Mouse (Mus musculus) lung, postnatal 10 days (tissue): Measurements from ENCODE around the gene Galnt5.

Source experiments
- DNase-seq: peaks from one replicate; pipeline ENCODE4 v3.0.0; 2021

The Galnt5 gene

GRCm38 (mm10) chr2:57997752-57998430 is at the start of gene Galnt5:
Galnt5 (plus strand) TSS chr2:57997884.
- DNase-seq: no peak

GRCm38 (mm10) chr2:57951620-57952019 is 46.1 kb upstream of the Galnt5 start:
- no peak for DNase-seq

DNA sequence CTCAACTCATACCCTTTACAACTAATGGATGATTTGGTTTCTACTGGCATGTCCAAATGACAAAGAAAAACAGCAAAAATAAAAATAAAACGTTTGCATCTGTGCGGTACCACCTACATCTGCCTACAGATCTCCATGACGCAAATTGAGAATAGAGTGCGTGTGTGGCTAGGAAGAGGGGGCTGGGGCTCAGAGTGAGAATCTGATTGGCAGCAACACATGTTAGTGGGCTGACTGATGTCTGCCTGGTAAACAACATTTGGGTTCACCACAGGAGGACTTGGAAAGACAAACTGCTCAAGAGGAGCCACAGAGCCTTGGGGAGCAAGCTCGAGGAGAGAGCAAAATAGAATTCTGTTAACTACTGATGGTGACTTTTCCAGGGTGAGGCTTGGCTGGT is 36.9 kb upstream of the Galnt5 start:
- no peak for DNase-seq

DNA sequence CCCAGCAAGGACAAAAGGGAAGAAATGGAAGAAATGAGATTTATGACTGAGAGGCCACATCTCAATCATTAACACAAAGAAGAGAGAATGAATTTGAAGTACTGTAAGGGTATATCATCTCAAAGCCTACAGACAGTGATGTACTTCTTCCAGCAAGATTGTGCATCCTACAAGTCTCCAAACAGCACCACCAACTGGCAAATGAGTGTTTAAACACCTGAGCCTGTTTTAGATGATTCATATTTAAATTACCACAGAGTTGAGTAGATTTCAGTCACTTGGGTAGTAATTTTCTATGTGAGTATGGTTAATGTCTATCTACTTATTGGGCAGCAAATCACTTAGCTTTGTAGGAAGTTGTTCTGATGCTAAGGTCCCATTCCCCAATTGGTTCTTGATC is 15.4 kb upstream of the Galnt5 start:
- no peak for DNase-seq

DNA sequence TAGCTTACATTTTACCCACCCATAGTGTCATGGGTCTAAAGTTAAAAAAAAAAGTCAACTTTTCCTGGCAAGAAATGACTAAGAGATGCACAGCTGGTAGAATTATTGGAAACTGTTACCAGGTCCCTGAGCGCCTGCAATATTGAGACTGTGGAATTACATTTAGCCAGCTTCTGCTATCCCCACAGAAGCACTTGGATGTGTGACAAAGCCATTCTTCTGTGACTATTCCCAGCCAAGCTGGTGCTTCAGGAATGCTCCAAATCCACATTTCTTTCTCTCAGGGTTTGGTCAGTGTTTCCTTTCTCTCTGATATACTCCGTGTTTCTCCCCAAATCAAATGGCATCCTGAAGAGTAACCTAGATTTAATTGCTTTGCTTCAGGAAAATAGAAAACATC is 6.6 kb upstream of the Galnt5 start:
- DNase-seq: no peak

DNA sequence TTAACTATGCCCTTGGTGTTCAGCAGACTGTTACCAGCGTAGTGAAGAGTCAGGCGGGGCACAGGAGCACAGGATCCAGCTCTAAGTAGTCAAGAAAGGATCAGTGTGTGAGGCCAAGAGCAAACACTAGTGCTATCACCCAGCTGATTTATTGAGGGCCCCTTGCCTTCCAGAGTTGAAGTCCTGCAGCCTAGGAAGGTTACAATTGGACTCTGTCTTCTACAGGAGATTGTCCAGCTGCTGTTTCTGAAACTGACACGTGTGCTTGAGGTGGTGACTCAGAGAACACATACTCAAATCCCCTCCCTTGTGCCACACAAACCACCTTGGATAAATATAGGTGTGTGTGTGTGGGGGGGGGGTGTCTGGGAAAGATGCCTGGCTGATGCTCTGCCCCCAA is 3.8 kb downstream of the Galnt5 start:
- no peak for DNase-seq

GRCm38 (mm10) chr2:58007081-58007480 is 9.4 kb downstream of the Galnt5 start:
- DNase-seq: no peak

- no peak for DNase-seq
Measured at GRCm38 (mm10) chr2:58023556-58023955, 25.9 kb downstream of the Galnt5 start.

GRCm38 (mm10) chr2:58026740-58027139 is 29.1 kb downstream of the Galnt5 start:
- DNase-seq: no peak

- peak; percentile 9 for DNase-seq
Measured at GRCm38 (mm10) chr2:58029404-58029803, 31.7 kb downstream of the Galnt5 start.

DNA sequence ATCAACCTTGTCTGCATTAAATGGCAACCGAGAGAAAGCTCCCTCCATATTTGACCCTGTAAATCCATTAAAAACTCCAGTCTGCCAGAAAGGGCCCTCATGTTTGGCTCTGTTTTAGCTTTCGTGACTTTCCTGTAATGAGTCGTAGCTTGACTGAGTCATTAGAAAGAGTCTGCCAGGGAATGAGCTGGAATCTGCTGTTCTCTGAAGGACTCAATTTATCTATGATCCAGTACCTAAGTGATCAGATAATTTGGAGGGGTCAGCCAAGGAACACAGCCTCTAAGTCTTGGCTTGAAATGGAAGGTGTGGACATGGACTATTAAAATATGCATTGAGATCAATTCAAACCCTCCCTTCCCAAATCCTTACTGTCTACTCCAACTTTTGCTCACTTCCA is 33.7 kb downstream of the Galnt5 start:
- no peak for DNase-seq

DNA sequence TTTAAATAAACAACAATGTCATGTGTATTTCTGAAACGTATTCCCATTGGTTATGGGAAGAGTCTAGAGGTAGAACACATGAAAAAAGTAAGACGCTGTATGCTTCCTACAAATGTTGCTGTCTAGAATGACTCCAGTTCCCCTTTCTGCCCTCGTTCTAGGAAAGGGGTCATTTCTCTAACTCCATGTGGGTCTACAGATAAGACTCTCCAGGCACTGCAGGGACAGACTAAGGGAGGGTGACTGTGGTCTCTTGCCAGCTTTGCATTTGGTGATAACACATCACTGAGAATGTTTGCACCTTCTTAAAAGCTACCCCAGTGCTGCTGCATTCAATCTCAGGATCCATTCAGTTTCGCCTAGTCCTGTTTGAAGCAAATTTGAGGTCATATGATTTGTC is 38.0 kb downstream of the Galnt5 start:
- no peak for DNase-seq

GRCm38 (mm10) chr2:58036926-58037325 is 39.2 kb downstream of the Galnt5 start:
- DNase-seq: no peak

DNA sequence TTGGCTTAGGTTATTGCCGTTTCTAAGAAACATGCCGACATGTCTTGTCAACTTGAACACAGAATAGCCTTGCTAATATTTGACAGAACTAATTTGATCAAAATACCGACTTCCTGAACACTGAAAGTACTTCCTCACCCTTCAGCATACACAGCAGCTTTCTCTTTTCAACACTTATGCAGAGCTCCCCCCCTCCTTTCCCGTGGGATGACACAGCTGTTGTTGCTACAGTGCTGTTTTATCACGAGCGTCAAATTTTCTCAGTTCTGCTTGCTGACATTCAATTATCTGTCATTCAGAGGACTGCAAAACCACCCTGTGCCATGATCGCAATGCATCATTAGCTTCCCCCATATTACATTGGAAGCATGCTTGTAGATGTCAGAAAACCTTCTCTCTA is 44.2 kb downstream of the Galnt5 start:
- no peak for DNase-seq

GRCm38 (mm10) chr2:58052821-58053581 is 55.3 kb downstream of the Galnt5 start, which contains the start of gene Ermn:
Ermn (minus strand) TSS chr2:58052864.
- DNase-seq: no peak

- DNase-seq: peak; percentile 65
Measured at GRCm38 (mm10) chr2:58055383-58055782, 57.7 kb downstream of the Galnt5 start.

- no peak for DNase-seq
Measured at GRCm38 (mm10) chr2:58079849-58080248, 82.2 kb downstream of the Galnt5 start.

- no peak for DNase-seq
Measured at GRCm38 (mm10) chr2:58086420-58086819, 88.7 kb downstream of the Galnt5 start.

GRCm38 (mm10) chr2:58094818-58095217 is 97.1 kb downstream of the Galnt5 start:
- no peak for DNase-seq
